ENCODE assay signal across 9 mouse cellular contexts in genomic region chr12:106378303-106379075, GRCm38 (mm10).
DNase-seq lines count a peak whose midpoint lies in the region; ATAC-seq lines count a peak whose summit lies in the region.
"Had no signal": no experiment of that assay in that cellular context is flagged by ENCODE, and none has a peak within 500 bp of the region (broad histone marks: within the 10 kb centered on the region; RNA-seq: fewer than 3 reads in every experiment).

No protein-coding gene starts in this region.

- H3K27me3 ChIP-seq in forebrain, embryonic 12.5 days = peaks cover 51% of the 10 kb centered on the region
- no peaks in the 10 kb centered on the region for H3K27me3 ChIP-seq in neural tube, embryonic 15.5 days (replicated peaks)

- no peak for ATAC-seq in forebrain, embryonic 12.5 days (ENCODE audit: low FRiP score)
- no peak for ATAC-seq in neural tube, embryonic 15.5 days (ENCODE audit: low FRiP score)
- ATAC-seq: Patski had no signal

- 7% methylated on average over 19 of the region's 19 CpGs for WGBS in forebrain, embryonic 12.5 days
- WGBS in neural tube, embryonic 15.5 days = 10% methylated on average over 19 of the region's 19 CpGs

- intact Hi-C loops in left cerebral cortex, postnatal 10 days (cut with DNase I) = loop anchor here (5.0 to 10.0 kb wide), 2 partner anchors 99 to 1626 kb away; partner anchors contain the start of gene Bcl11b

- peak overlapping the region; percentile 28 for H3K4me3 ChIP-seq in forebrain, embryonic 12.5 days (replicated peaks)
- peak overlapping the region; percentile 23 for H3K4me3 ChIP-seq in neural tube, embryonic 15.5 days (replicated peaks)

- peaks cover 25% of the 10 kb centered on the region for H3K4me1 ChIP-seq in forebrain, embryonic 12.5 days
- H3K4me1 ChIP-seq in neural tube, embryonic 15.5 days = peaks cover 55% of the 10 kb centered on the region

- H3K4me2 ChIP-seq in forebrain, embryonic 12.5 days = peak overlapping the region; percentile 57
- peak overlapping the region; percentile 51 for H3K4me2 ChIP-seq in neural tube, embryonic 15.5 days

- peak; percentile 8 for DNase-seq in kidney, adult 18-20 months
- DNase-seq in kidney, adult 11 months = no peak
- DNase-seq in kidney, postnatal 36 days = peak; percentile 7 to 33
- DNase-seq in left cerebral cortex, postnatal 10 days (ENCODE audit: extremely low spot score in 1 of 2, low spot score in 2 of 2) = no peak
- DNase-seq in spleen, postnatal 4 days (ENCODE audit: low spot score in 2 of 2) = no peak
- DNase-seq in adrenal gland, adult 2 months = no peak

- H3K9ac ChIP-seq in forebrain, embryonic 12.5 days = peak overlapping the region; percentile 41
- peak overlapping the region; percentile 28; the same call in 1 of the 2 replicates for H3K9ac ChIP-seq in neural tube, embryonic 15.5 days (replicated peaks)

- H3K36me3 ChIP-seq in forebrain, embryonic 12.5 days (replicated peaks) = no peaks in the 10 kb centered on the region
- no peaks in the 10 kb centered on the region for H3K36me3 ChIP-seq in neural tube, embryonic 15.5 days

- H3K27ac ChIP-seq in forebrain, embryonic 12.5 days = peak overlapping the region; percentile 47; the same call in 1 of the 2 replicates
- H3K27ac ChIP-seq in neural tube, embryonic 15.5 days (replicated peaks) = peak overlapping the region; percentile 7; the same call in 1 of the 2 replicates

- H3K9me3 ChIP-seq in forebrain, embryonic 12.5 days = no peaks in the 10 kb centered on the region
- H3K9me3 ChIP-seq in neural tube, embryonic 15.5 days (replicated peaks) = no peaks in the 10 kb centered on the region

Comparison
In these comparisons a context has a peak if more than half of its experiments do, and no peak if none do; other contexts are left out.
1. DNase-seq: peak in kidney, adult 18-20 months (single experiment) and kidney, postnatal 36 days (2 of 2); none in kidney, adult 11 months (single experiment), left cerebral cortex, postnatal 10 days (0 of 2), spleen, postnatal 4 days (0 of 2) and adrenal gland, adult 2 months (single experiment).